ENCODE assay signal across 8 mouse cellular contexts in the genomic region with DNA sequence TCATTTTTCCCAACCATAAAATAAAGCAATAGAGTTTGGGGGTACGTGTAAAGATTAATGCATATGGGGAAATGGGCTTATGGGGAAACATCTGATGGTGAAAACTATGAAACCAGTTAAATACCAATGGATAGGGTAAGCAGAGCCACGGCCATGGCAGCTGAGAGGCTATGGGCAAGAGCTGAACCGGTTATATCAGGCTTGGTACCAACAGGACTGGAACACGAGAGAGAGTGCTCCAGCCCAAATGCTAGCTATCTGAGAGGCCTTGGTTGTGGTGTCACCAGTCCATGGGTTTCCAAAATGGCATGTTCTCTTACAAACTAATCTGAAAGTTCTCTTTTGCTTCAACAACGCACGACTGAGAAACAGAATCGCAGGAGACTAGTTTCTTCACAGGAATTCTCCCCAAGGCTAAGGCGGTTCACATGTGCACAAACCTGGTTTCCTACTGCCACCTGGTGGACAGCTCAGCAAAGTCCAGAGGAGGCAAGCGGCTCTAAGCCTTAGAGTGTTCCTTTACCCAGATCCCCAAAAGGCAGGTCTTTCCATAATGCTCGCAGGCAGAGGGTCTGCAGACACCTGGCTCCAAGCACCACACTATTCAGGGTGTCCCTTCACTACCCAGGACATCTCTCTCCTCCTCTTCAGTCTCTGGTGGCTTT.
A peak's percentile ranks its signal among the peaks of the same experiment; 100 is the strongest.
DNase-seq lines count a peak whose midpoint lies in the region; ATAC-seq and TF ChIP-seq lines count a peak whose summit lies in the region.

No protein-coding gene starts in this region.

- no peaks in the 10 kb centered on the region for H3K36me3 ChIP-seq in ES-E14 (ENCODE audit: control insufficient read depth, insufficient read depth, low read length, poor library complexity, severe bottlenecking)
- H3K36me3 ChIP-seq in embryonic facial prominence, embryonic 12.5 days: no peaks in the 10 kb centered on the region
- no peaks in the 10 kb centered on the region for H3K36me3 ChIP-seq in liver, embryonic 13.5 days
- H3K36me3 ChIP-seq in neural tube, embryonic 15.5 days: no peaks in the 10 kb centered on the region

- H3K27ac ChIP-seq in ES-E14 (ENCODE audit: insufficient read depth, low read depth, low read length, poor library complexity, severe bottlenecking): no peak overlapping the region
- no peak overlapping the region for H3K27ac ChIP-seq in embryonic facial prominence, embryonic 12.5 days
- H3K27ac ChIP-seq in liver, embryonic 13.5 days: no peak overlapping the region
- no peak overlapping the region for H3K27ac ChIP-seq in neural tube, embryonic 15.5 days (replicated peaks)

- peak; percentile 77 for DNase-seq in ES-E14 (ENCODE audit: low read depth, low spot score)
- DNase-seq in adrenal gland, postnatal 4 days (ENCODE audit: low spot score in 2 of 2): peak; percentile 37 to 47
- peak; percentile 45 to 72 for DNase-seq in heart, postnatal 14 days
- DNase-seq in kidney, postnatal 4 days: peak; percentile 85
- DNase-seq in liver, embryonic 13.5 days: no peak
- peak; percentile 25 for DNase-seq in urinary bladder, adult 2 months (ENCODE audit: low spot score)

- H3K9ac ChIP-seq in ES-E14 (ENCODE audit: insufficient read depth, low read depth, low read length, poor library complexity, severe bottlenecking): no peak overlapping the region
- H3K9ac ChIP-seq in embryonic facial prominence, embryonic 12.5 days: no peak overlapping the region
- no peak overlapping the region for H3K9ac ChIP-seq in liver, embryonic 13.5 days
- no peak overlapping the region for H3K9ac ChIP-seq in neural tube, embryonic 15.5 days (replicated peaks)

- H3K9me3 ChIP-seq in ES-E14 (ENCODE audit: control insufficient read depth, insufficient read depth, low read depth, low read length): no peaks in the 10 kb centered on the region
- H3K9me3 ChIP-seq in embryonic facial prominence, embryonic 12.5 days: no peaks in the 10 kb centered on the region
- H3K9me3 ChIP-seq in liver, embryonic 13.5 days (replicated peaks): no peaks in the 10 kb centered on the region
- no peaks in the 10 kb centered on the region for H3K9me3 ChIP-seq in neural tube, embryonic 15.5 days (replicated peaks)

- H3K4me1 ChIP-seq in ES-E14 (ENCODE audit: control insufficient read depth in 2 of 2, insufficient read depth in 2 of 2, low read length in 2 of 2, poor library complexity in 1 of 2): no peaks in the 10 kb centered on the region
- no peaks in the 10 kb centered on the region for H3K4me1 ChIP-seq in embryonic facial prominence, embryonic 12.5 days
- no peaks in the 10 kb centered on the region for H3K4me1 ChIP-seq in liver, embryonic 13.5 days (replicated peaks)
- 0 out of 2 replicates have a peak, but pooled peaks cover 2% of the 10 kb centered on the region for H3K4me1 ChIP-seq in neural tube, embryonic 15.5 days

- H3K27me3 ChIP-seq in embryonic facial prominence, embryonic 12.5 days: no peaks in the 10 kb centered on the region
- no peaks in the 10 kb centered on the region for H3K27me3 ChIP-seq in liver, embryonic 13.5 days
- H3K27me3 ChIP-seq in neural tube, embryonic 15.5 days (replicated peaks): no peaks in the 10 kb centered on the region

- intact Hi-C loops in heart, postnatal 14 days (cut with DNase I): loop anchor here (2.0 kb wide), 1 partner anchor 1636 kb away; no protein-coding TSS in a partner anchor

- H3K4me3 ChIP-seq in ES-E14 (ENCODE audit: insufficient read depth in 1 of 2, low read depth in 1 of 2, low read length in 2 of 2, poor library complexity in 1 of 2, severe bottlenecking in 1 of 2): no peak overlapping the region
- H3K4me3 ChIP-seq in embryonic facial prominence, embryonic 12.5 days: no peak overlapping the region
- no peak overlapping the region for H3K4me3 ChIP-seq in liver, embryonic 13.5 days (replicated peaks)
- H3K4me3 ChIP-seq in neural tube, embryonic 15.5 days (replicated peaks): no peak overlapping the region

- in situ Hi-C loops in ES-E14 (cut with MboI; ENCODE audit: low sequenced_read_pairs in 2 of 2, unreplicated experiment in 2 of 2): no loop called here

- peak; percentile 90; the same call in 1 of the 2 replicates for ATAC-seq in embryonic facial prominence, embryonic 12.5 days (ENCODE audit: insufficient number of reproducible peaks, insufficient read depth, low FRiP score, low TSS enrichment)
- ATAC-seq in liver, embryonic 13.5 days (ENCODE audit: low read depth): 0 out of 2 replicates have a peak, but pooled peaks have one; percentile 48
- ATAC-seq in neural tube, embryonic 15.5 days (ENCODE audit: low FRiP score): peak; percentile 96

- WGBS in embryonic facial prominence, embryonic 12.5 days: 35% methylated on average over 10 of the region's 10 CpGs
- 28% methylated on average over 10 of the region's 10 CpGs for WGBS in liver, embryonic 13.5 days (ENCODE audit: insufficient replicate concordance)
- 33% methylated on average over 10 of the region's 10 CpGs for WGBS in neural tube, embryonic 15.5 days

- H3K4me2 ChIP-seq in embryonic facial prominence, embryonic 12.5 days (replicated peaks): no peak overlapping the region
- H3K4me2 ChIP-seq in liver, embryonic 13.5 days: no peak overlapping the region
- no peak overlapping the region for H3K4me2 ChIP-seq in neural tube, embryonic 15.5 days

TF ChIP-seq in ES-E14, 5 proteins besides CTCF, POLR2A, EP300 and RAD21:
- TF ChIP-seq HCFC1 (IDR thresholded peaks at IDR 0.05; ENCODE audit: borderline replicate concordance, insufficient read depth, low read length) (no peak), ZNF384 (IDR thresholded peaks at IDR 0.05; ENCODE audit: low read depth, low read length) (no peak), ZC3H11A (IDR thresholded peaks at IDR 0.05; ENCODE audit: borderline replicate concordance, low read depth, low read length) (peak; percentile 90; the same call in 1 of the 2 replicates), MAFK (IDR thresholded peaks at IDR 0.05; ENCODE audit: insufficient read depth, low read depth, low read length) (no peak), CHD2 (IDR thresholded peaks at IDR 0.05; ENCODE audit: low read depth, low read length) (no peak)
